Mouse (Mus musculus): ENCODE results near the gene Akip1. TPM values are rescaled to one million over a fixed set of nuclear protein-coding genes. Genes with fewer than 3 reads are reported as not detected.

Gene Akip1
- polyA plus RNA-seq, 1 experiment from 2014 or later: 32.7 TPM

GRCm38 (mm10) chr7:109702721-109703120, 769 bp upstream of the Akip1 start:
- peaks cover 18% of the 10 kb centered on the region for H3K4me1 ChIP-seq (ENCODE audit: control insufficient read depth, insufficient read depth, low read length)
- H3K4me2 ChIP-seq (ENCODE audit: low read depth, low read length): peak overlapping the region; percentile 95
- peak overlapping the region; percentile 87 for H3K4me3 ChIP-seq (ENCODE audit: low read length)
- H3K27ac ChIP-seq (ENCODE audit: low read length): no peak overlapping the region
- H3K36me3 ChIP-seq (ENCODE audit: control insufficient read depth, insufficient read depth): peaks cover 3% of the 10 kb centered on the region; the same call in 1 of the 2 replicates
- H3K27me3 ChIP-seq (ENCODE audit: control insufficient read depth, insufficient read depth, low read length): no peaks in the 10 kb centered on the region
- ATAC-seq (replicated peaks; ENCODE audit: extremely low read depth, insufficient read depth, low FRiP score): no peak
- 50% methylated on average over 4 of the region's 4 CpGs for WGBS
- peak overlapping the region; percentile 90; the same call in 1 of the 2 replicates for H3K9ac ChIP-seq (ENCODE audit: low read length)
- no peaks in the 10 kb centered on the region for H3K9me3 ChIP-seq (replicated peaks; ENCODE audit: control insufficient read depth, low read length)

GRCm38 (mm10) chr7:109704016-109704377, 507 bp downstream of the Akip1 start:
- H3K9me3 ChIP-seq (replicated peaks; ENCODE audit: control insufficient read depth, low read length): no peaks in the 10 kb centered on the region
- H3K4me3 ChIP-seq (ENCODE audit: low read length): peak overlapping the region; percentile 87
- WGBS: 4% methylated on average over 17 of the region's 17 CpGs
- H3K4me2 ChIP-seq (ENCODE audit: low read depth, low read length): peak overlapping the region; percentile 95
- peak overlapping the region; percentile 77 for H3K27ac ChIP-seq (ENCODE audit: low read length)
- H3K4me1 ChIP-seq (ENCODE audit: control insufficient read depth, insufficient read depth, low read length): peaks cover 30% of the 10 kb centered on the region
- no peak for ATAC-seq (replicated peaks; ENCODE audit: extremely low read depth, insufficient read depth, low FRiP score)
- H3K27me3 ChIP-seq (ENCODE audit: control insufficient read depth, insufficient read depth, low read length): no peaks in the 10 kb centered on the region
- peak overlapping the region; percentile 90 for H3K9ac ChIP-seq (ENCODE audit: low read length)
- peaks cover 3% of the 10 kb centered on the region; the same call in 1 of the 2 replicates for H3K36me3 ChIP-seq (ENCODE audit: control insufficient read depth, insufficient read depth)

- no peak for ATAC-seq (replicated peaks; ENCODE audit: extremely low read depth, insufficient read depth, low FRiP score)
- WGBS: 56% methylated on average over 3 of the region's 3 CpGs
- H3K4me2 ChIP-seq (ENCODE audit: low read depth, low read length): peak overlapping the region; percentile 95
- peak overlapping the region; percentile 87 for H3K4me3 ChIP-seq (ENCODE audit: low read length)
- H3K9ac ChIP-seq (ENCODE audit: low read length): peak overlapping the region; percentile 90; the same call in 1 of the 2 replicates
- H3K4me1 ChIP-seq (ENCODE audit: control insufficient read depth, insufficient read depth, low read length): peaks cover 34% of the 10 kb centered on the region
- H3K36me3 ChIP-seq (ENCODE audit: control insufficient read depth, insufficient read depth): peaks cover 3% of the 10 kb centered on the region; the same call in 1 of the 2 replicates
- no peaks in the 10 kb centered on the region for H3K27me3 ChIP-seq (ENCODE audit: control insufficient read depth, insufficient read depth, low read length)
- H3K27ac ChIP-seq (ENCODE audit: low read length): peak overlapping the region; percentile 77
- H3K9me3 ChIP-seq (replicated peaks; ENCODE audit: control insufficient read depth, low read length): no peaks in the 10 kb centered on the region
These were observed 971 bp downstream of the Akip1 start for GRCm38 (mm10) chr7:109704461-109704860.

GRCm38 (mm10) chr7:109707023-109707785, 3.7 kb downstream of the Akip1 start:
- H3K4me2 ChIP-seq (ENCODE audit: low read depth, low read length): no peak overlapping the region
- 38% methylated on average over 4 of the region's 4 CpGs for WGBS
- no peak overlapping the region for H3K4me3 ChIP-seq (ENCODE audit: low read length)
- peaks cover 19% of the 10 kb centered on the region for H3K36me3 ChIP-seq (ENCODE audit: control insufficient read depth, insufficient read depth)
- H3K4me1 ChIP-seq (ENCODE audit: control insufficient read depth, insufficient read depth, low read length): peaks cover 42% of the 10 kb centered on the region
- no peak for ATAC-seq (replicated peaks; ENCODE audit: extremely low read depth, insufficient read depth, low FRiP score)
- no peak overlapping the region for H3K9ac ChIP-seq (ENCODE audit: low read length)
- H3K27ac ChIP-seq (ENCODE audit: low read length): no peak overlapping the region
- no peaks in the 10 kb centered on the region for H3K9me3 ChIP-seq (replicated peaks; ENCODE audit: control insufficient read depth, low read length)
- H3K27me3 ChIP-seq (ENCODE audit: control insufficient read depth, insufficient read depth, low read length): no peaks in the 10 kb centered on the region

- Histone ChIP-seq H3K27ac (ENCODE audit: low read length) (peak overlapping the region; percentile 88), H3K9me3 (replicated peaks; ENCODE audit: control insufficient read depth, low read length) (no peaks in the 10 kb centered on the region), H3K27me3 (ENCODE audit: control insufficient read depth, insufficient read depth, low read length) (no peaks in the 10 kb centered on the region), H3K4me3 (ENCODE audit: low read length) (no peak overlapping the region), H3K4me1 (ENCODE audit: control insufficient read depth, insufficient read depth, low read length) (peaks cover 35% of the 10 kb centered on the region), H3K36me3 (ENCODE audit: control insufficient read depth, insufficient read depth) (peaks cover 24% of the 10 kb centered on the region), H3K9ac (ENCODE audit: low read length) (no peak overlapping the region), H3K4me2 (ENCODE audit: low read depth, low read length) (peak overlapping the region; percentile 36)
- WGBS: 18% methylated on average over 3 of the region's 3 CpGs
- peak; percentile 70; the same call in 1 of the 2 replicates for ATAC-seq (replicated peaks; ENCODE audit: extremely low read depth, insufficient read depth, low FRiP score)
These were observed 5.5 kb downstream of the Akip1 start for GRCm38 (mm10) chr7:109708961-109709382.

- H3K4me2 ChIP-seq (ENCODE audit: low read depth, low read length): no peak overlapping the region
- no peak overlapping the region for H3K4me3 ChIP-seq (ENCODE audit: low read length)
- WGBS: 21% methylated on average over 1 of the region's 1 CpGs
- H3K27ac ChIP-seq (ENCODE audit: low read length): peak overlapping the region; percentile 88; the same call in 1 of the 2 replicates
- no peaks in the 10 kb centered on the region for H3K9me3 ChIP-seq (replicated peaks; ENCODE audit: control insufficient read depth, low read length)
- H3K36me3 ChIP-seq (ENCODE audit: control insufficient read depth, insufficient read depth): peaks cover 24% of the 10 kb centered on the region
- H3K4me1 ChIP-seq (ENCODE audit: control insufficient read depth, insufficient read depth, low read length): peaks cover 31% of the 10 kb centered on the region
- ATAC-seq (replicated peaks; ENCODE audit: extremely low read depth, insufficient read depth, low FRiP score): no peak
- H3K27me3 ChIP-seq (ENCODE audit: control insufficient read depth, insufficient read depth, low read length): no peaks in the 10 kb centered on the region
- no peak overlapping the region for H3K9ac ChIP-seq (ENCODE audit: low read length)
These were observed 6.6 kb downstream of the Akip1 start for GRCm38 (mm10) chr7:109710069-109710468.

GRCm38 (mm10) chr7:109712198-109712597, 8.7 kb downstream of the Akip1 start:
- Histone ChIP-seq H3K9ac (ENCODE audit: low read length) (no peak overlapping the region), H3K4me1 (ENCODE audit: control insufficient read depth, insufficient read depth, low read length) (peaks cover 30% of the 10 kb centered on the region), H3K9me3 (replicated peaks; ENCODE audit: control insufficient read depth, low read length) (no peaks in the 10 kb centered on the region), H3K27me3 (ENCODE audit: control insufficient read depth, insufficient read depth, low read length) (no peaks in the 10 kb centered on the region), H3K4me2 (ENCODE audit: low read depth, low read length) (no peak overlapping the region), H3K4me3 (ENCODE audit: low read length) (no peak overlapping the region), H3K27ac (ENCODE audit: low read length) (no peak overlapping the region), H3K36me3 (ENCODE audit: control insufficient read depth, insufficient read depth) (peaks cover 24% of the 10 kb centered on the region)
- 84% methylated on average over 7 of the region's 7 CpGs for WGBS
- no peak for ATAC-seq (replicated peaks; ENCODE audit: extremely low read depth, insufficient read depth, low FRiP score)

- Histone ChIP-seq H3K27me3 (ENCODE audit: control insufficient read depth, insufficient read depth, low read length) (no peaks in the 10 kb centered on the region), H3K9me3 (replicated peaks; ENCODE audit: control insufficient read depth, low read length) (no peaks in the 10 kb centered on the region), H3K4me3 (ENCODE audit: low read length) (no peak overlapping the region), H3K27ac (ENCODE audit: low read length) (no peak overlapping the region), H3K9ac (ENCODE audit: low read length) (no peak overlapping the region), H3K4me2 (ENCODE audit: low read depth, low read length) (no peak overlapping the region), H3K36me3 (ENCODE audit: control insufficient read depth, insufficient read depth) (peaks cover 21% of the 10 kb centered on the region), H3K4me1 (ENCODE audit: control insufficient read depth, insufficient read depth, low read length) (peaks cover 17% of the 10 kb centered on the region)
- no peak for ATAC-seq (replicated peaks; ENCODE audit: extremely low read depth, insufficient read depth, low FRiP score)
- WGBS: 80% methylated on average over 2 of the region's 2 CpGs
These were observed 10.0 kb downstream of the Akip1 start for GRCm38 (mm10) chr7:109713434-109713982.

GRCm38 (mm10) chr7:109719286-109719685, 15.8 kb downstream of the Akip1 start:
- Histone ChIP-seq H3K4me1 (ENCODE audit: control insufficient read depth, insufficient read depth, low read length) (no peaks in the 10 kb centered on the region), H3K36me3 (ENCODE audit: control insufficient read depth, insufficient read depth) (no peaks in the 10 kb centered on the region), H3K9me3 (replicated peaks; ENCODE audit: control insufficient read depth, low read length) (peaks cover 3% of the 10 kb centered on the region), H3K9ac (ENCODE audit: low read length) (no peak overlapping the region), H3K27me3 (ENCODE audit: control insufficient read depth, insufficient read depth, low read length) (no peaks in the 10 kb centered on the region), H3K27ac (ENCODE audit: low read length) (no peak overlapping the region), H3K4me2 (ENCODE audit: low read depth, low read length) (no peak overlapping the region), H3K4me3 (ENCODE audit: low read length) (no peak overlapping the region)
- WGBS: 59% methylated on average over 9 of the region's 9 CpGs
- no peak for ATAC-seq (replicated peaks; ENCODE audit: extremely low read depth, insufficient read depth, low FRiP score)

Measured in heart, embryonic 16.5 days (tissue).